Mouse (Mus musculus) heart, embryonic 13.5 days (tissue): ENCODE results near the gene Gm14434. TPM values are rescaled to one million over a fixed set of nuclear protein-coding genes. Genes with fewer than 3 reads are reported as not detected.
"Not testable (repeated sequence)": the region's sequence is repeated elsewhere in the genome, so short reads cannot be mapped to it uniquely, and the experiment has no call there.

Experiments
- ATAC-seq: fragments of 200-750 bp; cut with Nextera tagmentation; 2 replicates; pipeline ENCODE4 v1.8.0; 2017; ENCODE audit warnings: moderate TSS enrichment; ENCODE audit not compliant: insufficient number of reproducible peaks, low FRiP score, low TSS enrichment; ENCODE audit errors: extremely low read depth
- H3K27ac ChIP-seq: fragments of 300-500 bp; sonication (generic); replicated peaks from 2 replicates; pipeline ENCODE4 v1.5.1; 2015; ENCODE audit warnings: moderate library complexity, mild to moderate bottlenecking, inconsistent platforms
- H3K27me3 ChIP-seq: fragments of 300-500 bp; sonication (generic); replicated peaks from 2 replicates; pipeline ENCODE4 v1.6.1; 2015; ENCODE audit warnings: mild to moderate bottlenecking, inconsistent platforms
- H3K36me3 ChIP-seq: fragments of 300-500 bp; sonication (generic); 2 replicates; pipeline ENCODE4 v1.6.1; 2015; ENCODE audit warnings: mild to moderate bottlenecking, inconsistent platforms
- H3K4me1 ChIP-seq: fragments of 300-500 bp; sonication (generic); 2 replicates; pipeline ENCODE4 v1.6.1; 2015; ENCODE audit warnings: inconsistent platforms
- H3K4me2 ChIP-seq: fragments of 300-500 bp; sonication (generic); 2 replicates; pipeline ENCODE4 v1.6.1; 2015; ENCODE audit warnings: inconsistent platforms, mild to moderate bottlenecking, moderate library complexity
- H3K4me3 ChIP-seq: fragments of 300-500 bp; sonication (generic); 2 replicates; pipeline ENCODE4 v1.5.1; 2015; ENCODE audit warnings: moderate library complexity, mild to moderate bottlenecking, inconsistent platforms
- H3K9ac ChIP-seq: fragments of 300-500 bp; sonication (generic); 2 replicates; pipeline ENCODE4 v1.6.1; 2015; ENCODE audit warnings: inconsistent platforms, mild to moderate bottlenecking, moderate library complexity
- H3K9me3 ChIP-seq: fragments of 300-500 bp; sonication (generic); 2 replicates; pipeline ENCODE4 v1.6.1; 2016; ENCODE audit warnings: inconsistent platforms
- WGBS: fragments of 180-500 bp; shearing (Covaris S2); methylation state at CpG from one replicate; pipeline ENCODE4 v1.1.7; 2015; ENCODE audit warnings: mixed read lengths; 5-methylcytosine and 5-hydroxymethylcytosine counted together
- polyA plus RNA-seq: library from polyadenylated mRNA; unstranded; fragments of >200 nt; fragmentation: Nextera tagmentation; extraction: Ambion mirVana; gene quantifications from 2 replicates; pipeline ENCODE4 v1.2.1, GENCODE M21; 2015

Gm14434 gene
- polyA plus RNA-seq = 2.2 TPM in 1 of 2 replicates, not detected in the other

DNA sequence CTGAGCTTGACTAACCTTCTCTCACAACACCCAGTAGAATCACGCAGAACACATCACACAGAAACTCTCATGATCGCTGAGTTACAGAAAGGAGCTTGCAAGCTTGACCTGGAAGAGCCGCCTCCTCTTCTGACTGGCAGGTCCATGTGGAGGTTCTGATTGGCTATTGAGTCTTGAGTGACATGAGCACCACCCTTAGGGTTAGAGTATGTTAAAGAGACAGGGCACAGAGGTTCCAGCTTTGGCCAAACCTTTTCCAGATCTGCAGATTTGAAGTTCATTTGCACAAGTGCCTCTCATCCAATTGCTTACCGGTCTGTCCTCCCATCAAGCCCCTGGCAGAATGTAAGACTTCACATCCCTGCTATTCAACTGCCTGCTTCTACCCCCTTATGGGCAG, at the start of gene Gm14434:
Gm14434 (minus strand) TSS at position 101 of the 400 bp plus-strand sequence.
- no CpG with 5 or more reads among the region's 4 CpGs for WGBS
- not testable (repeated sequence) for H3K36me3 ChIP-seq, H3K4me1 ChIP-seq, H3K9ac ChIP-seq, H3K4me2 ChIP-seq, H3K27me3 ChIP-seq, H3K9me3 ChIP-seq, H3K4me3 ChIP-seq, H3K27ac ChIP-seq, ATAC-seq

GRCm38 (mm10) chr2:176520756-176521155, 34.2 kb upstream of the Gm14434 start, which contains the start of gene Zfp967:
TSS of gene Zfp967 (plus strand) at chr2:176521056.
- not testable (repeated sequence) for H3K4me3 ChIP-seq, ATAC-seq, H3K27me3 ChIP-seq, H3K9me3 ChIP-seq, H3K4me1 ChIP-seq, H3K36me3 ChIP-seq, H3K9ac ChIP-seq, H3K27ac ChIP-seq, H3K4me2 ChIP-seq
- no CpG with 5 or more reads among the region's 9 CpGs for WGBS

DNA sequence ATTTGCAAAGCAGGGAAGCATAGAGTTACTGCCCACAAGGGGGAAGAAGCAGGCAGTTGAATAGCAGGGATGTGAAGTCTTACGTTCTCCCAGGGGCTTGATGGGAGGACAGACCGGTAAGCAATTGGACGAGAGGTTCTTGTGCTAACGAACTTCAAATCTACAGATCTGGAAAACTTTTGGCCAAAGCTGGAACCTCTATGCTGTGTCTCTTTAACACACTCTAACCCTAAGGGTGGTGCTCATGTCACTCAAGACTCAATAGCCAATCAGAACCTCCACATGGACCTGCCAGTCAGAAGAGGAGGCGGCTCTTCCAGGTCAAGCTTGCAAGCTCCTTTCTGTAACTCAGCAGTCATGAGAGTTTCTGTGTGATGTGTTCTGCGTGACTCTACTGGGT, 63.3 kb downstream of the Gm14434 start, which contains the start of gene Gm14435:
Gm14435 (plus strand) TSS at position 301 of the 400 bp plus-strand sequence.
- WGBS = no CpG with 5 or more reads among the region's 6 CpGs

More for the DNA sequence above, 63.3 kb downstream of the Gm14434 start, which contains the start of gene Gm14435:
- H3K27ac ChIP-seq, H3K9me3 ChIP-seq, H3K4me3 ChIP-seq, H3K27me3 ChIP-seq, ATAC-seq, H3K4me1 ChIP-seq, H3K9ac ChIP-seq, H3K36me3 ChIP-seq, H3K4me2 ChIP-seq: not testable (repeated sequence)

Other genes with a start within 250 kb of the Gm14434 start
- gene Gm11009, start 167.3 kb downstream of the Gm14434 start, polyA plus RNA-seq = not detected in 2 replicates
- 13.1 and 14.6 TPM in 2 replicates for gene Gm14435, start 63.2 kb downstream of the Gm14434 start, polyA plus RNA-seq
- gene Zfp967, start 34.3 kb upstream of the Gm14434 start, polyA plus RNA-seq = not detected in 2 replicates
- gene Gm14308, start 149.6 kb upstream of the Gm14434 start, polyA plus RNA-seq = 15.5 and 24.0 TPM in 2 replicates
- 10.2 and 17.3 TPM in 2 replicates for gene Zfp973, start 183.7 kb upstream of the Gm14434 start, polyA plus RNA-seq
- 25.7 and 25.8 TPM in 2 replicates for gene Gm14305, start 221.5 kb upstream of the Gm14434 start, polyA plus RNA-seq